Mouse (Mus musculus) heart, embryonic 12.5 days (tissue): ENCODE measurements around the gene Ppm1j. TPM values are rescaled to one million over a fixed set of nuclear protein-coding genes. Genes with fewer than 3 reads are reported as not detected.

Source experiments
- ATAC-seq: fragments of 200-750 bp; cut with Nextera tagmentation; 2 replicates; pipeline ENCODE4 v1.8.0; 2017; ENCODE audit warnings: moderate TSS enrichment, moderate library complexity; ENCODE audit not compliant: insufficient number of reproducible peaks, low FRiP score
- H3K27ac ChIP-seq: fragments of 300-500 bp; sonication (generic); 2 replicates; pipeline ENCODE4 v1.5.1; 2016; ENCODE audit warnings: mild to moderate bottlenecking, moderate library complexity; ENCODE audit not compliant: poor library complexity, severe bottlenecking
- H3K27me3 ChIP-seq: fragments of 300-500 bp; sonication (generic); replicated peaks from 2 replicates; pipeline ENCODE4 v1.6.1; 2016; ENCODE audit warnings: mild to moderate bottlenecking, moderate library complexity
- H3K36me3 ChIP-seq: fragments of 300-500 bp; sonication (generic); 2 replicates; pipeline ENCODE4 v1.6.1; 2016; ENCODE audit warnings: mild to moderate bottlenecking, moderate library complexity
- H3K4me1 ChIP-seq: fragments of 300-500 bp; sonication (generic); replicated peaks from 2 replicates; pipeline ENCODE4 v1.6.1; 2016; ENCODE audit warnings: mild to moderate bottlenecking
- H3K4me2 ChIP-seq: fragments of 300-500 bp; sonication (generic); 2 replicates; pipeline ENCODE4 v1.6.1; 2016; ENCODE audit warnings: mild to moderate bottlenecking, moderate library complexity
- H3K4me3 ChIP-seq: fragments of 300-500 bp; sonication (generic); 2 replicates; pipeline ENCODE4 v1.5.1; 2016; ENCODE audit warnings: mild to moderate bottlenecking
- H3K9ac ChIP-seq: fragments of 300-500 bp; sonication (generic); 2 replicates; pipeline ENCODE4 v1.6.1; 2016; ENCODE audit warnings: mild to moderate bottlenecking, moderate library complexity
- H3K9me3 ChIP-seq: fragments of 300-500 bp; sonication (generic); replicated peaks from 2 replicates; pipeline ENCODE4 v1.6.1; 2016; ENCODE audit warnings: mild to moderate bottlenecking, moderate library complexity
- WGBS: fragments of 180-500 bp; shearing (Covaris S2); methylation state at CpG from one replicate; pipeline ENCODE4 v1.1.7; 2016; 5-methylcytosine and 5-hydroxymethylcytosine counted together
- polyA plus RNA-seq: library from polyadenylated mRNA; unstranded; fragments of >200 nt; fragmentation: Nextera tagmentation; extraction: Ambion mirVana; gene quantifications from 2 replicates; pipeline ENCODE4 v1.2.1, GENCODE M21; 2016

The Ppm1j gene
- polyA plus RNA-seq, 1 experiment from 2014 or later = 39.3 TPM

DNA sequence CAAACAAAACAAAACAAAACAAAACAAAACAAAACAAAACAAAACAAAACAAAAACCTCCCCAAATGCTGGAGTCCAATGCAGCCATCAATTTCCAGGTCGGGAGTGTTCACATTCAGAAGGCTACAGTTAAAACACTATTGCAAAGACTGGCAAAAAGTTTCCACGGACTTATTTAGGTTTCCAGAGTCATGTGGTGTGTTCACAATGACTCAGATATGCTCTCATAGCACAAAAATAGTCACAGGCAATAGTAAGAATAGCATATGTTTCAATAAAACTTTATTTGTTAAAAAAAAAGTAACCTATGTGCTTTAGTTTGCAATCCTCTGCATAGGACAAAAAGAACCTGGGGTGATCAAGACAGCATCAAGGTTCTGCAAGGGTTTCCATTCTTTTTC, 13.7 kb upstream of the Ppm1j start:
- Histone ChIP-seq H3K9me3 (no peaks in the 10 kb centered on the region), H3K4me2 (no peak overlapping the region), H3K4me3 (no peak overlapping the region), H3K9ac (no peak overlapping the region), H3K4me1 (0 out of 2 replicates have a peak, but pooled peaks cover under 1% of the 10 kb centered on the region), H3K36me3 (no peaks in the 10 kb centered on the region), H3K27me3 (peaks cover under 1% of the 10 kb centered on the region; the same call in 1 of the 2 replicates), H3K27ac (no peak overlapping the region)
- no peak for ATAC-seq
- 53% methylated on average over 2 of the region's 2 CpGs for WGBS

DNA sequence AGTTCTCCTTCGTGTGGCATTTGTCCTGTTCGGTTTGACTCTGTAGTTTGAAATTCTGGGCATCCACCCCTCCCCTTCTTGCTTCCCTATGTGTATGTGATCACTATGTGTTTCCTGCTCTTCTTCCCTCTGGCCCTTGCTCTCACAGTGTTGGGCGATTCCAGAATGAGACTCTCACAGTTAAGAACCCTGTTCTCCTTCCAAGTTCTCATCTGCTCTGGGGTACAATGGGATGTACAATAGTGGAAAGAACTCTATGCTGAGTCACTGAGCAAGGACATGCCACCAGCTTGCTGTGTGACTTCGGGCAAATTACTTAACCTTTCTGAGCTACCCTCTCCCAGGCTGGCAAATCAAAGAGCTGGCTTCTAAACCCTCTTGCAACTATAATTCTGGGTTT, 13.1 kb upstream of the Ppm1j start:
- peaks cover 4% of the 10 kb centered on the region for H3K4me1 ChIP-seq
- ATAC-seq = no peak
- no peak overlapping the region for H3K4me3 ChIP-seq
- no peak overlapping the region for H3K4me2 ChIP-seq
- 83% methylated on average over 4 of the region's 4 CpGs for WGBS
- H3K36me3 ChIP-seq = no peaks in the 10 kb centered on the region
- H3K9ac ChIP-seq = no peak overlapping the region
- H3K27me3 ChIP-seq = peaks cover 4% of the 10 kb centered on the region; the same call in 1 of the 2 replicates
- no peak overlapping the region for H3K27ac ChIP-seq
- H3K9me3 ChIP-seq = no peaks in the 10 kb centered on the region

DNA sequence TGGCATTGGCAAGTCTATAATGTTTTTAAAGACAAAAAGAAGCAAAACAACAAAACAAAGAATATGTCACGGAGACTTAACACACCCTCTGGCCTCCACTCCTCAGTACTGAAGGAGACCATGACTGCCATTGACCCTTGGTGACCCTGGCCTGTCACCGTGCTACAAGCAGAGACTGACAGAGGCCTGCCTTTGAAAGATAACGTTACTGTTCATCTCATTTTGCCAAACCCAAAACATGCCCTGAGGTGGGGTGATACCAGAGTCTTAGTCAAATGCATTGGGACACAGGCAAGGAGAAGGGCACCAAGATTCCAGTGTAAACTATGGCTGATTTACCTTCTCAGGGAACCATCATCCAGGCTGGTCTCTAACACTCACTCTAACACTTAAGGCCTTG, 11.7 kb upstream of the Ppm1j start:
- Histone ChIP-seq H3K27me3 (peaks cover 12% of the 10 kb centered on the region; the same call in 1 of the 2 replicates), H3K9me3 (no peaks in the 10 kb centered on the region), H3K9ac (no peak overlapping the region), H3K4me3 (no peak overlapping the region), H3K4me2 (no peak overlapping the region), H3K4me1 (peaks cover 7% of the 10 kb centered on the region), H3K36me3 (no peaks in the 10 kb centered on the region), H3K27ac (no peak overlapping the region)
- 48% methylated on average over 3 of the region's 3 CpGs for WGBS
- ATAC-seq = no peak

DNA sequence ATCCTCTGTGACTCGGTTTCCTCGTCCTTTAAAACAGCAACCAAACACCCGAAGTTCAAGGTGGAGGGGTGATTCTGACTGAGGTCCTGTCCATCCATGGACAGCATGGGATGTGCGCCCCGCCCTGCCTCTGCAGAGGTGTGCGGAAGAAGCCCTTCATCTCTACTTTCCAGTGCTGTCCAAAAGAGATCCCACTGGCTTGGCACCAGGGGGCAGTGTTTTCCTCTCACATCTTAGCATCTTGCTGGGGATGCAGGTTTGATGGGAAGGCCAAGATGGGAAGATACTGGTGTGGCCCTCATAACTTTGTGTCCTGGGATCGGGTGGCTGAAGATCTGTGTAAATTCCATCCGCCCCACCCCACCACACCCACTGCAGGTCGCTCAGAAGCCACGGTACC, 10.8 kb upstream of the Ppm1j start:
- 59% methylated on average over 10 of the region's 10 CpGs for WGBS
- Histone ChIP-seq H3K27me3 (peaks cover 13% of the 10 kb centered on the region; the same call in 1 of the 2 replicates), H3K36me3 (no peaks in the 10 kb centered on the region), H3K27ac (no peak overlapping the region), H3K4me2 (no peak overlapping the region), H3K4me1 (peaks cover 7% of the 10 kb centered on the region), H3K9ac (no peak overlapping the region), H3K4me3 (no peak overlapping the region), H3K9me3 (no peaks in the 10 kb centered on the region)
- ATAC-seq = no peak

DNA sequence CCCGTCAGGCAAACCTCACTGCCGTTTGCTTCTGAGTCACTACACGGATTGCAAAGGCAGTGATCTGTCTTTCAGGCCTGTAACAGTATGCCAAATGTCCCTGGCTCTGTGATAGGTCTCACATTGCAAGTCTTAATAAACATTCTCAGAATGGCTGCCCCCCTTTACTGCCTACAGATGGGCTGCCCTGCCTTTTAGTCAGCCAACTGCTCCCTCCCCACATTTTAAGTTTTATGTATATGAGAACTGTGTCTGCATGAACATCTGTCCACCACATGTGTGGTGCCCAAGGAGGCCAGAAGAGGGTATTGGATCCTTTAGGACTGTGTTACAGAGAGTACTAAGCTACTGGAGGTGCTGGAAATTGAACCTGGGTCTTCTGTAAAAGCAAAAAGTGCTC, 9.9 kb upstream of the Ppm1j start:
- Histone ChIP-seq H3K27me3 (peaks cover 17% of the 10 kb centered on the region), H3K4me1 (peaks cover 7% of the 10 kb centered on the region), H3K9me3 (no peaks in the 10 kb centered on the region), H3K9ac (no peak overlapping the region), H3K4me2 (no peak overlapping the region), H3K27ac (no peak overlapping the region), H3K36me3 (no peaks in the 10 kb centered on the region), H3K4me3 (no peak overlapping the region)
- 74% methylated on average over 3 of the region's 3 CpGs for WGBS
- no peak for ATAC-seq

DNA sequence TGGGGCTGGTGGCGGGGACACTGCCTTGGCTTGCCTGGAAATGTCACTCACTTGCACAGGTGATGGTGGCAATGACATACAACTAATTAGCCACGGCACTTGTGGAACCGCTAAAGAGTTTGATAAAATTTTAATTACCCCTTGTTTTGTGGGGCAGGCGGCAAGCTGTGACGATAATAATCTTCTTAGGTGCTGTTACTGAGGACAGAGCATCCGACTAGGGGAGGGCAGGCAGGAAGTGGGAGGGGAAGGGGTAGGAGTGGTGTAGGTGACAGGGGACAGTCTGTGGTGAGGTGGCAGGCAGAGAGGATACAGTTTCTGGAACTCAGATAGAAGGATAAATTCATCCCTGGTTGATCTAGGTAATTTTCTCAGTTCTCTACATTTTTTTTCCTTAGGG, 9.4 kb upstream of the Ppm1j start:
- peaks cover 23% of the 10 kb centered on the region for H3K27me3 ChIP-seq
- 47% methylated on average over 6 of the region's 6 CpGs for WGBS
- no peak overlapping the region for H3K4me2 ChIP-seq
- H3K27ac ChIP-seq = no peak overlapping the region
- H3K36me3 ChIP-seq = no peaks in the 10 kb centered on the region
- ATAC-seq = no peak
- H3K9me3 ChIP-seq = no peaks in the 10 kb centered on the region
- H3K9ac ChIP-seq = no peak overlapping the region
- no peak overlapping the region for H3K4me3 ChIP-seq
- peaks cover 7% of the 10 kb centered on the region for H3K4me1 ChIP-seq

DNA sequence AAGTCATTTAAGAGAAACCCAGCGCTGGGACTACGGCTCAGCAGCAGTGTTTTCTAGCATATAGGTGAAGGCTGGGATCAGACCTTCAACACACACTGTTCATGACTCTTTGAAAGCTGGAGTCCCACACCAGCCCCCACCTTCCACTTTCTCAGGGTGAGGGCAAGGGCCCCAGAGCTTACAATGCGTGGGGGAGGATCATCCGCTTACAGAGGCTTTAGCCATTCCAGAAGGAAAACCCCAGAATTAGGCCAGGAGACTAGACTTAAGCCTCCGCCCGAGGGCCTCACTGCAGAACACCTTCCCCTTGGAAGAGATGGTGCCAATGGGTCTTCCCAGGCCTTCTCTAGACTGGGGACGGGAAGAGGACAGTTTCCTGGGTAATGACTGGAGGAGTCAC, 7.6 kb upstream of the Ppm1j start:
- 81% methylated on average over 7 of the region's 7 CpGs for WGBS
- no peak for ATAC-seq
- Histone ChIP-seq H3K27me3 (peaks cover 40% of the 10 kb centered on the region), H3K4me2 (no peak overlapping the region), H3K4me3 (no peak overlapping the region), H3K9ac (no peak overlapping the region), H3K27ac (no peak overlapping the region), H3K4me1 (peaks cover 7% of the 10 kb centered on the region), H3K9me3 (no peaks in the 10 kb centered on the region), H3K36me3 (no peaks in the 10 kb centered on the region)

DNA sequence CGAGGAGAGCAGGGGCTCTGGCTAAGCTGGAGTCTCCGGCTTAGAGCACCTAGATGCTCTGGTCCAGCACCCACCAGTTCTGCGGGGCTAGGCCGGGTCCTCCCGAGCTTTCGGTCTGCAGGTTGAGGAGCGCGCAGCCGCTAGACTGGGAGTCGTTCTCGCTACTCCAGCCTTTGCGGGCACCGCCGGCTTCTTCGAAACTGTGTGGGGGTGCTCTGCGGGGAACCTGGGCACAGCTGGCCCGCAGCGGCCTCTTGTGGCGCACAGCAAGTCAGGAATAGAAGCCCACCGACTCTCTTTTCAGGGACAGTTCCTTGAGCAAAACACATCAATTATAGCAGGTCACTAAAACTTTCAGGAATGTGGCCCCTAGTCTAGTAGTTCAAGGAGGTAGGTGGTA, 3.5 kb upstream of the Ppm1j start:
- WGBS = 1% methylated on average over 20 of the region's 20 CpGs
- H3K27me3 ChIP-seq = peaks cover 51% of the 10 kb centered on the region
- H3K27ac ChIP-seq = no peak overlapping the region
- peak overlapping the region; percentile 47 for H3K4me3 ChIP-seq
- H3K4me2 ChIP-seq = peak overlapping the region; percentile 77
- no peaks in the 10 kb centered on the region for H3K36me3 ChIP-seq
- H3K9me3 ChIP-seq = no peaks in the 10 kb centered on the region
- H3K4me1 ChIP-seq = peaks cover 23% of the 10 kb centered on the region
- no peak for ATAC-seq
- peak overlapping the region; percentile 61 for H3K9ac ChIP-seq

DNA sequence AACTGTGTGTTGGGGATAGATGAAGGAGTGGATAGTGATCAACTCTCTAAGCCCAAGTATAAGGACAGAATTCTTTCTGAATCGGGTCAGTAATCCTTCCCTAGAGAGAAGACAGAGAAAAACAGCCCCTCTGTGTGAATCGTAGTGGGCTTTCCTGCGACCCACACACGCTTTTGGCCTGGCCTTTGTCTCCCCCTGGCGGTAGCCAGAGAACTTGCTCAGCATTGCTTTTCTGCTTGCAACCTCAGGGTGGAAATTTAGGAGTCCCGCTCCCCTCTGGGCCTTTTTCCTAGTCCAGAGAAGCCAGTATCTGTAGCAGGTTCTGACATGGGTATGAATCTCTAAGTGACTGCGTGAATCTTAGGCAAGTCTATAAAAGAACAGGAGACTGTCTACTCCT, 907 bp upstream of the Ppm1j start:
- H3K4me2 ChIP-seq = peak overlapping the region; percentile 94; the same call in 1 of the 2 replicates
- peaks cover 45% of the 10 kb centered on the region for H3K27me3 ChIP-seq
- WGBS = 4% methylated on average over 7 of the region's 7 CpGs

DNA sequence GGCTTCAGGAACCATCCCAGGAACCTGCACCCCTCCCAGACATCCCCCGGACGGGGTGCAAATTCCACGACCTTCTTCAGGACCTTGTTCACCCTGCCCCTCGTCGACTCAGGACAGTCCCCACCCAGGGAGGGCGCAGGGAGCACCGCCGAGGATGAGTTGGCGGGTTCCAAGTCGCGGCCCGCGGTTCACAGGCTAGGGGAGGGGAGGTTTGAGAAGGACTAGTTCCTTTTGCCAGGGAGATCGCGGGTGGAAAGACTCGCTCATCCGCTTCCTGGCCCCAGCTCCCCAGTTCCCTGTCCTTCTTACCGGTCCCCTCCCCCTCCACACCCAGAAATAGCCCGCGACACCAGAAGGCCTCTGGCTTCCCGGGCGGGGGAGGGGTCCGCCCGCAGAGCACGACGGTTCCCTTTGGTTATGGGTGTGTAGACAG, 631 bp downstream of the Ppm1j start, which contains the start of gene Fam19a3:
TSS of gene Fam19a3 (minus strand) at position 370 of the 433 bp plus-strand sequence.
- ATAC-seq = peak; percentile 56
- H3K27ac ChIP-seq = peak within 1 kb of the TSS; percentile 78
- WGBS = under 1% methylated on average over 26 of the region's 26 CpGs
- peak within 1 kb of the TSS; percentile 94 for H3K4me2 ChIP-seq
- no peaks in the 10 kb centered on the region for H3K9me3 ChIP-seq
- H3K4me3 ChIP-seq = peak within 1 kb of the TSS; percentile 68
- H3K9ac ChIP-seq = peak within 1 kb of the TSS; percentile 84
- peaks cover 35% of the 10 kb centered on the region for H3K27me3 ChIP-seq
- H3K4me1 ChIP-seq = peaks cover 34% of the 10 kb centered on the region
- 0 out of 2 replicates have a peak, but pooled peaks cover 2% of the 10 kb centered on the region for H3K36me3 ChIP-seq

More for the DNA sequence above, 907 bp upstream of the Ppm1j start:
- H3K9ac ChIP-seq = no peak overlapping the region
- H3K36me3 ChIP-seq = no peaks in the 10 kb centered on the region
- H3K27ac ChIP-seq = no peak overlapping the region
- no peaks in the 10 kb centered on the region for H3K9me3 ChIP-seq
- ATAC-seq = no peak
- H3K4me3 ChIP-seq = no peak overlapping the region
- peaks cover 34% of the 10 kb centered on the region for H3K4me1 ChIP-seq

DNA sequence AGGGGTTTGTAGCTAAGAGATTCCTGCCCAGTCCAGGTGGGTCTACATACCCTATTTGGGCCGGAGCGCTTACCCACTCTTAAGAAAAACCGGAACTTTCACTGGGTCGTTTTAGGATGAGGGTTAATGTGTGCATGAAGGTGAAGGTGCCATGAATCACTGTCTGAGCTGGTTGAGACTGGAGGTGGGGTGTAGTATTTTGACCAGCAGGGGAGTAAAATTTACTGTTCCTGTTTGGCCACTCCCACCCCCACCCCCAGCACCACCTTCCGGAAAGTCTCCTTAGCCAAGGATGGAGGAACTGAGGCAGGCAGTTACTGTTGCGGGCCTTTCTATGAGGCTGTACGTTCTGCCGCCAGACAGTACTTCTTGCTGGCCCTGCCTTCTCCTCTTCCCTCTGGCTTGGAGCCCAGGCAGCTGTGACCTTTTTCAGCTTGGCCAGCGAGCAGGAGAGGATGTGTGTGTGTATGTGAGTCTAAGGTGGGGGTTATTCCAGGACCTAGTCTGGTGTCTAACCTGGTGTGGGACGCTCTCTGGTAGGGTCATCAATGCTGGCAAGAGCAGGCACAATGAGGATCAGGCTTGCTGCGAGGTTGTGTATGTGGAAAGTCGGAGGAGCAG, 1.3 kb downstream of the Ppm1j start:
- Histone ChIP-seq H3K4me3 (peak overlapping the region; percentile 68), H3K4me1 (peaks cover 34% of the 10 kb centered on the region), H3K9me3 (no peaks in the 10 kb centered on the region), H3K27ac (peak overlapping the region; percentile 78), H3K4me2 (peak overlapping the region; percentile 94), H3K27me3 (peaks cover 28% of the 10 kb centered on the region), H3K9ac (peak overlapping the region; percentile 84), H3K36me3 (0 out of 2 replicates have a peak, but pooled peaks cover 2% of the 10 kb centered on the region)
- WGBS = 16% methylated on average over 12 of the region's 12 CpGs
- ATAC-seq = no peak
